ENCODE assay signal across 9 mouse cellular contexts in the genomic region with DNA sequence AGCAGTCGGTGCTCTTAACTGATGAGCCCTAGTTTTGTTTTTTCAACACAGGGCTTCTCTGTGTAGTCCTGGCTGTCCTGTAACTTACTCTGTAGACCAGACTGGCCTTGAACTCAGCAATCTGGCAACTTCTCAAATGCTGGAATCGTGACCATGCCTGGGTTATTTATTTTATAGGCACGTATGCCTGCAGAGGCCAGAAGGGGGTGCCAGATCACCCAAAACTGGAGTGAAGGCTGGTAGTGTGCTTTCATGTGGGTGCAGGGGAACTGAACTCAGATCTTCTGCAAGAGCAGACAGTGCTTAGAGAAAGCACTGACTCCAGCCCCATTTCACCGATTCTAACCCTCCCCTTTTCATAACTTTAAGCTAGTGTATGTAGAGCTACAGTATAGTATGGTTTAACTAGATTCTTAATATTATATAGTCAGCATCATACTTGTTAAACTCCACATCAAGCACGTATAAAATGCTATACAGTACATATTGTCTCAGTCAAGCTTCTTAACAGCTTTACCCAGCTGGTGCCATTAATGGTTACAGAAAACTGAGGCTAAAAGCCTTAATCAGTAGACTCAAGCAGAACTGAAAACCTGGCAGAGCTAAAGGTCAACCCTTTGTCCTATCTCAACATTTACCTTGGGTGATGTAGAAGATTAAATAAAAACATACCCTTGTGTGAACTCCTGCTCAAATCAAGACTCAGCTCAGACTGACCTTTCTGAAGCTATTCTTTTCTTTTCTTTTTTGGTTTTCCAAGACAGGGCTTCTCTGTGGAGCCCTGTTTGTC. TPM values are rescaled to one million over a fixed set of nuclear protein-coding genes. Genes with fewer than 3 reads are reported as not detected.
A peak's percentile ranks its signal among the peaks of the same experiment; 100 is the strongest.
DNase-seq lines count a peak whose midpoint lies in the region; ATAC-seq and TF ChIP-seq lines count a peak whose summit lies in the region.
"Had no signal": no experiment of that assay in that cellular context is flagged by ENCODE, and none has a peak within 500 bp of the region (broad histone marks: within the 10 kb centered on the region; RNA-seq: fewer than 3 reads in every experiment).

No protein-coding gene starts in this region.

- peak; percentile 73 for ATAC-seq in megakaryocyte, adult 5-6 weeks (ENCODE audit: poor library complexity, severe bottlenecking)

- peak; percentile 30; the same call in 1 of the 2 replicates for TF ChIP-seq CTCF in testis, adult 2 months (IDR thresholded peaks at IDR 0.05; ENCODE audit: control insufficient read depth, insufficient read depth, insufficient replicate concordance, low read depth, low read length)

- no peaks in the 10 kb centered on the region for H3K36me3 ChIP-seq in testis, adult 2 months (ENCODE audit: control insufficient read depth, insufficient read depth, low read length)
- H3K36me3 ChIP-seq: neural tube, embryonic 12.5 days had no signal

- no peak for TF ChIP-seq POLR2A in testis, adult 2 months (IDR thresholded peaks at IDR 0.05; ENCODE audit: control insufficient read depth, low read depth, low read length)

- H3K4me3 ChIP-seq in testis, adult 2 months (ENCODE audit: control insufficient read depth, low read depth, low read length): no peak overlapping the region

- DNase-seq in embryo, embryonic 10 days (ENCODE audit: low spot score): peak; percentile 56
- no peak for DNase-seq in embryo, embryonic 9.5 days (ENCODE audit: extremely low spot score)
- peak; percentile 54 for DNase-seq in 3134 (ENCODE audit: extremely low read depth, insufficient read length, low spot score)
- peak; percentile 85 to 95 for DNase-seq in adrenal gland, adult (ENCODE audit: inconsistent age in 2 of 2, low spot score in 1 of 2)
- peak; percentile 59 for DNase-seq in embryo, embryonic 10.5 days (ENCODE audit: low spot score)
- DNase-seq in kidney, postnatal 36 days: peak; percentile 38 to 71

- H3K27ac ChIP-seq in testis, adult 2 months (ENCODE audit: control insufficient read depth, insufficient read depth, low read depth, low read length): no peak overlapping the region
- H3K27ac ChIP-seq: neural tube, embryonic 12.5 days had no signal

- H3K4me1 ChIP-seq in testis, adult 2 months (ENCODE audit: control insufficient read depth, insufficient read depth, low read length): no peaks in the 10 kb centered on the region; the same call in 1 of the 2 replicates

- H3K27me3 ChIP-seq in testis, adult 2 months (ENCODE audit: control insufficient read depth, insufficient read depth, low read length): no peaks in the 10 kb centered on the region
- H3K27me3 ChIP-seq: neural tube, embryonic 12.5 days had no signal

RNA-seq across cellular contexts. Expression of a gene that starts 1.5 kb away (rescaled TPM):
- 168 and 194 TPM in 2 replicates for total RNA-seq in megakaryocyte, adult 5-6 weeks (2015)
- total RNA-seq in megakaryocyte, adult 5-6 weeks (2017): 167 and 196 TPM in 2 replicates
- polyA plus RNA-seq in testis, adult 2 months (2012; rRNA removed): 27.7 and 34.0 TPM in 2 replicates

RNA-seq across cellular contexts. Expression of a gene that starts 21.5 kb away (rescaled TPM):
- 71.2 and 79.5 TPM in 2 replicates for total RNA-seq in megakaryocyte, adult 5-6 weeks (2015)
- total RNA-seq in megakaryocyte, adult 5-6 weeks (2017): 75.3 and 77.6 TPM in 2 replicates
- 160 and 161 TPM in 2 replicates for polyA plus RNA-seq in testis, adult 2 months (2012; rRNA removed)

RNA-seq across cellular contexts. Expression of a gene that starts 43.1 kb away (rescaled TPM):
- 37.7 and 42.5 TPM in 2 replicates for total RNA-seq in megakaryocyte, adult 5-6 weeks (2015)
- total RNA-seq in megakaryocyte, adult 5-6 weeks (2017): 34.1 and 43.2 TPM in 2 replicates
- polyA plus RNA-seq in testis, adult 2 months (2012; rRNA removed): 30.8 and 33.6 TPM in 2 replicates
